Comparison of ENCODE assay signal across 8 mouse cellular contexts in genomic region chr15:98676940-98677728, GRCm38 (mm10). TPM values are rescaled to one million over a fixed set of nuclear protein-coding genes. Genes with fewer than 3 reads are reported as not detected.
DNase-seq lines count a peak whose midpoint lies in the region; TF ChIP-seq lines count a peak whose summit lies in the region.

TSS of gene Rnd1 (minus strand) at chr15:98677461.

- no peaks in the 10 kb centered on the region for H3K79me2 ChIP-seq in macrophage (ENCODE audit: inconsistent target)

- no peaks in the 10 kb centered on the region for H3K36me3 ChIP-seq in macrophage (ENCODE audit: inconsistent target)

- no peak; the same call in 1 of the 2 replicates for TF ChIP-seq CTCF in left cerebral cortex, adult 2 months (IDR thresholded peaks at IDR 0.05)

- peak within 1 kb of the TSS; percentile 81 for H3K4me3 ChIP-seq in left cerebral cortex, adult 2 months
- peak within 1 kb of the TSS; percentile 14 for H3K4me3 ChIP-seq in macrophage (ENCODE audit: inconsistent target)

- intact Hi-C loops in left cerebral cortex, adult 2 months (cut with DNase I): loop anchor here (2.0 kb wide), 1 partner anchor 22 kb away; no protein-coding TSS in a partner anchor

- DNase-seq in adrenal gland, adult (ENCODE audit: inconsistent age in 2 of 2, low spot score in 1 of 2): peak; percentile 87 to 94
- peak; percentile 93 for DNase-seq in embryo, embryonic 10 days (ENCODE audit: low spot score)
- peak; percentile 64 to 71 for DNase-seq in gastrocnemius, adult 8-10 months (ENCODE audit: low spot score in 2 of 2)
- DNase-seq in hindlimb bud, embryonic 11.5 days (ENCODE audit: extremely low spot score, low read depth, low spot score): peak; percentile 68
- peak; percentile 85 to 89 for DNase-seq in left cerebral cortex, adult 2 months (ENCODE audit: extremely low spot score in 1 of 2, low spot score in 2 of 2)
- DNase-seq in retina, postnatal 7 days (ENCODE audit: low read depth, low spot score): peak; percentile 80
- DNase-seq in urinary bladder, adult 2 months (ENCODE audit: low spot score): peak; percentile 59

- 3% methylated on average over 35 of the region's 37 CpGs for WGBS in macrophage (ENCODE audit: missing documents)

- peak within 1 kb of the TSS; percentile 60 for H3K27ac ChIP-seq in left cerebral cortex, adult 2 months
- H3K27ac ChIP-seq in macrophage: no peak within 1 kb of the TSS

RNA-seq across cellular contexts. Expression of gene Rnd1, which starts in this region (rescaled TPM):
- total RNA-seq in gastrocnemius, adult 8-10 months (2022): 1 to 10 TPM; 1.0 to 2.3 (median 1.1) TPM
- 10 to 100 TPM; 27.4 to 27.7 TPM for total RNA-seq in left cerebral cortex, adult 2 months (2021)
- total RNA-seq in macrophage (2018; cell fraction: chromatin; rRNA removed): 100 to 1,000 TPM in 3 of 26 experiments, 10 to 100 TPM in 5, 1 to 10 TPM in 13, under 1 TPM in 3, not detected in 2; 0.31 to 219 (median 3.1) TPM
- total RNA-seq in macrophage (2018; cell fraction: cytosol; rRNA removed): 100 to 1,000 TPM in 1 of 26 experiments, 10 to 100 TPM in 2, 1 to 10 TPM in 13, under 1 TPM in 10; 0.23 to 168 (median 1.3) TPM
- 100 to 1,000 TPM in 2 of 26 experiments, 10 to 100 TPM in 3, 1 to 10 TPM in 13, under 1 TPM in 7, not detected in 1; 0.42 to 181 (median 3.0) TPM for total RNA-seq in macrophage (2018; cell fraction: nucleus; rRNA removed)
- polyA plus RNA-seq in macrophage (2018): 0.27 to 0.47 TPM (median 0.40 TPM) in 3 replicates
- 2.1 and 3.0 TPM in 2 replicates for polyA plus RNA-seq in urinary bladder, adult 2 months (2012; rRNA removed)

Comparison
In these comparisons a context has a peak if more than half of its experiments do, and no peak if none do; other contexts are left out.
1. RNA of gene Rnd1 (total RNA-seq): 27.4 to 27.7 TPM in left cerebral cortex, adult 2 months; 1.0 to 2.3 TPM in gastrocnemius, adult 8-10 months; every median in the first group is over 4 times any median in the second.
2. Peak in every context shown above with its lines, with median percentiles within 50 percentile points of each other: DNase-seq.